Mouse (Mus musculus) adrenal gland, adult 2 months (tissue): ENCODE results near the gene Nos1. TPM values are rescaled to one million over a fixed set of nuclear protein-coding genes. Genes with fewer than 3 reads are reported as not detected.
A peak's percentile ranks its signal among the peaks of the same experiment; 100 is the strongest.

Source experiments
- DNase-seq: peaks from one replicate; pipeline ENCODE4 v3.0.0; 2021
- polyA plus RNA-seq: library from polyadenylated mRNA; depleted of rRNA; stranded (reverse); fragments of >200 nt; gene quantifications from 2 replicates; pipeline ENCODE4 v1.2.3, GENCODE M21; 2012; rRNA removed
- total RNA-seq, 2 experiments: library from RNA; stranded (reverse); gene quantifications; 2 replicates each; pipeline ENCODE4 v1.2.3; 2021

The Nos1 gene
- total and polyA plus RNA-seq, 3 experiments = 0.13 to 0.35 (median 0.24) TPM

DNA sequence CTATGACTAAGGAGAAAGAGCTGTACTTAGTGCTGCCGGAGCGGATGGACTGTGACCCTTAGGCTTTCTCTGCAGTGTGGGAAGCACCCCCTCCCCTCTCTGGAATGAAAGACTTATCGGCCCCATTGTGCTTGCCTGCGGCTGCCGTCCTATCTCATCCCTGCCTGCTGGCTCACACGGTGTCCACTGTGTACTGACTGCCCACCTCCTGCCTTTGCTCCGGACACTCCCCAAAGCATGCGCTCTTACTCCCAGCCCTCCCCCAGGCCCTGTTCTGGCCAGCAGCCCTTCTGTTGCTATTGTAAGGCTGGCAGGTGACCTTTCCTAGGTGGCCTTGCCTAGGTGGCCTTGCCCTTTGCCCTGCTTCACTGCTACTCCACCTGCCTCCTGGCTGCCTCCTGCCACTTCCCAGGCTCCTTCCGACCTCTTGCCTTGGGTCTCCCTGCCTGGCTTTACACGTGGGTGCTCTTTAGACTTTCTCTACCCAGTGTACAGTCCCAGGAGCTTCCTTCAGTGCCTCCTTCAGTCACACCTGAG is 216.7 kb downstream of the Nos1 start:
- no peak for DNase-seq

DNA sequence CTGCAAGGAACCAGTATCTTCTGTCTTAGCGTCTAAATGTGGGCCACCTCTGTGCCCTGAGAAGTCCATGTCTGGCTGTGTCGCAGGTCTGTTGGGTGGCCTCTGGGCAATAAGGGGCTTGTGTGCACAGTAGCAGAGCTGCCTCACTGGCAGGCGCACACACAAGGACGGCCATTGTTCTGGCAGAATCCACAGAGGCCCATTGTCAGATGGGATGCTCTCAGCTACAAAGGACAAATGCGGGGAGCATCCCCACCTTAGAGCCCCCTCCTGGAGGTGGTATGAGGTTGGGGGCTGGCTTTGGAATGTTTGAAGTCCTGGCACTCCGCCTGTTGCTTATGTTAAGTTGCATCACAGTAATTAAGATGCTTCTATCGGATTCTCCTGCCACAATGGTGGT is 218.2 kb downstream of the Nos1 start:
- no peak for DNase-seq

DNA sequence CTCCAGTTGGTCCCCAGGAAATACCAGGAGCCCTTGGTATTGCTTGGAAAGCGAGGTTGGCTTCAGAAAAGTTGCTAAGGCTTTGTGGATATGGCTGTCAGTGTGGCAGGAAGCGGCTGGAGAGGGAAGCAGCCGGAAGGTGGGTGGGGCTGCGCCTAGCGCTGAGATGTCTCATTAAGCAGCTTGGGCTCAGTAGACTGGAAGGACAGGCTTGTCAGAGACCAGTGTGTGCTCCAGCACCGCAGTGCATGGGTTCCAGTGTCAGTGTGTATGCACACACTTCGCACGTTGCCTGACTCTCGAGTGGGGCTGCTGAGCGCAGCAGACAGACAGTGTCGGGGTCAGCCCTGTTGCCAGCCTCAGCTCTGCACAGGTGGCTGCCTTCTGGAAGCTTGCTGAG is 218.8 kb downstream of the Nos1 start:
- no peak for DNase-seq

DNA sequence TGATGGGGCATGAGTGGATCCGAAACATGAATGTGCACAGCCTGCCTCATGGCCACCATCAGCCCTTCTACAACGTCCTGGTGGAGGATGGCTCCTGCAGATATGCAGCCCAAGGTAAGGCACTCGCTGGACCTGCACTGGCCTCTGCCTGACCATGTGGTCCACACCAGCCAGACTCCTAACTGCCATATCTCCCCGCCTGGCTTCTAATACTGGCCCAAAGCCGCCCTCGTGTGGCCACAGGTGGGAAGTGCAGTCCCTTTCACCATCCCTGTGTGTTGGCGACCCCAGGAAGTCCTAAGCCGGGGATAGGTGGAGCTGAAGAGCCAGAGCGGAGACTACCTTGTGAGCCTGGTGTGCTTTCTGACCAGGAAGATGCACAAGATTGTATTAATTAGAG is 221.2 kb downstream of the Nos1 start:
- DNase-seq = peak; percentile 71

DNA sequence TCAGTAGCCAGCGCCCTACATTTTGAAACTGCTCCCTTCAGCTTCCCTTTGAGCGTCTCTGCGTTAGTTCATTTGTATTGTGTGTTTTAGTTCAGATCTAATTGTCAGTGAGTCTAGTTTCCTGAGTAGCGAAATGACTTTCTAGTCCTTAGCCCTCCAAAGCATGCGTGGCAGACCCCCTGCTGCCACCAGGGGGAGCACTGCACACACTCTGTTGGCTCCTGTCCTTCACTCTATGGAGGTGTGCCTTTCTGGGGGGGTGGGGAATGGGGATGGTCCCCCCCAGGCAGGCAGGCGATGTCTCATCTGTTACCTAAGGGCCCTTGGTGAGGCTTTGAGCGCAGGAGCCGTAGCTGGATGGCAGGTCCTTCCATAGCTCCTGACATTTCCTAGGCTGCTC is 223.8 kb downstream of the Nos1 start:
- DNase-seq = peak; percentile 69

DNA sequence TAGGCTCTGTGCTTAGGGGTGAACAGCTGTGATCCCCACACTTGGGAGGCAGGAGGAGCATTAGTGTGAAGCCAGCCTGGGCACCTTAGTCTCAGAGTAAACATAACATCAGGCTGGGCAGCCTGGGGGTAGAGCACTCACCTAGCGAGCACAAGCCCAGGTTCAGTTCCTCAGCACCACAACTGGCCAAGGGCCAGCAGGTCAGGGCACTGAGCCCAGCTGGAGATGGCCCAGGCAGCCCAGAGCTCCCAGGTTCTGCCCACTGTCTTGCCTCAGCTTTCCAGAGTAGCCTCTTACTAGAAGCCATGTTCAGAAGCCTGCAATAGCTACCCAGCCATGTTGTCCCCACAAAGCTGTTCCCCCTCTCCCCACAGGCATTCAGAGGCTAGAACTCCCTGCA is 224.9 kb downstream of the Nos1 start:
- peak; percentile 54 for DNase-seq

DNA sequence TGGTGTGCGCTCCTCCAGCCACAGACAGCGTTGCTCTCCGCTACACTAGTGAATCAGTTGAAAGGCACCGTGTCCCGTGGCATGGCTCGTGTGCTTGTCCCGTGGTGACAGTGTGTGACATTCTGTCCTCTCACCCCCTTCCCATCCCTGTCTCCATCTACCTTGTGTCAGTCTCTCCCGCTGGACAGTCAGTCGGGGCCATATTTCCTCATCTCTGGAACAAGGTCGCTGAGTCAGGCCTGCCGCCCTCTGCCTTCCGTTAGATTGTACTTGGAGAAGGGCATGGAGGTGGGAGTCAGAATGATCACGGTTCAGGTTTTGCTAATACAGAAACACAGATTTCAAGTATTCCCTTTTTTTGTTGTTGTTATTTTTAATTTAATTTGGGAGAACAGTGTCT is 227.5 kb downstream of the Nos1 start:
- DNase-seq = peak; percentile 84

Other genes with a start within 250 kb of the Nos1 start
- gene Fbxo21, start 195.7 kb downstream of the Nos1 start, total RNA-seq = 10 to 100 TPM; 52.6 to 95.2 TPM
- 93.6 and 106 TPM in 2 replicates for gene Fbxo21, start 195.7 kb downstream of the Nos1 start, polyA plus RNA-seq
- 100 to 1,000 TPM; 109 to 185 TPM for gene Tesc, start 246.7 kb downstream of the Nos1 start, total RNA-seq
- 737 and 1,088 TPM in 2 replicates for gene Tesc, start 246.7 kb downstream of the Nos1 start, polyA plus RNA-seq